Mouse (Mus musculus) C2C12 (cell line): Measurements from ENCODE around the gene Polr3g. TPM values are rescaled to one million over a fixed set of nuclear protein-coding genes. Genes with fewer than 3 reads are reported as not detected.
"Not testable (repeated sequence)": the region's sequence is repeated elsewhere in the genome, so short reads cannot be mapped to it uniquely, and the experiment has no call there.

Source experiments
- H3K27me3 ChIP-seq: one replicate; pipeline ENCODE4 v1.6.1; 2011; ENCODE audit not compliant: control insufficient read depth, insufficient read depth, insufficient read length
- H3K36me3 ChIP-seq: one replicate; pipeline ENCODE4 v1.6.1; 2011; ENCODE audit not compliant: control insufficient read depth, insufficient read depth
- H3K4me3 ChIP-seq: one replicate; pipeline ENCODE4 v1.5.1; 2011; ENCODE audit warnings: mild to moderate bottlenecking, control low read depth; ENCODE audit not compliant: poor library complexity, insufficient read depth, severe bottlenecking
- H3K79me2 ChIP-seq: one replicate; pipeline ENCODE4 v1.6.1; 2011; ENCODE audit not compliant: control insufficient read depth, insufficient read depth
- H3K79me3 ChIP-seq: one replicate; pipeline ENCODE4 v1.6.1; 2011; ENCODE audit warnings: low read depth, control low read depth
- H3ac ChIP-seq: one replicate; pipeline ENCODE3; 2011; ENCODE audit warnings: low read depth; ENCODE audit not compliant: control insufficient read depth, insufficient read length
- CEBPB ChIP-seq: IDR thresholded peaks from one replicate; pipeline ENCODE4 v1.6.1; 2011; ENCODE audit warnings: low read depth, mild to moderate bottlenecking, control low read depth, moderate library complexity
- CTCF ChIP-seq: IDR thresholded peaks from one replicate; pipeline ENCODE4 v1.5.1; 2011; ENCODE audit not compliant: control insufficient read depth, insufficient read depth, insufficient read length
- FOSL1 ChIP-seq: IDR thresholded peaks from one replicate; pipeline ENCODE4 v1.8.0; 2011; ENCODE audit warnings: mild to moderate bottlenecking, low read length; ENCODE audit not compliant: poor library complexity, insufficient read depth, severe bottlenecking
- MAX ChIP-seq: IDR thresholded peaks from one replicate; pipeline ENCODE4 v1.6.1; 2011; ENCODE audit warnings: mild to moderate bottlenecking, control low read depth
- MYOD1 ChIP-seq: IDR thresholded peaks from one replicate; pipeline ENCODE4 v1.6.1; 2011; ENCODE audit warnings: low read depth; ENCODE audit not compliant: control insufficient read depth, insufficient read length
- MYOG ChIP-seq: IDR thresholded peaks from one replicate; pipeline ENCODE4 v1.6.1; 2011; ENCODE audit not compliant: control insufficient read depth, insufficient read length; ENCODE audit errors: extremely low read depth
- USF1 ChIP-seq: IDR thresholded peaks from one replicate; pipeline ENCODE4 v1.6.1; 2011; ENCODE audit warnings: low read depth, mild to moderate bottlenecking, control low read depth, moderate library complexity
- polyA plus RNA-seq: library from polyadenylated mRNA; unstranded; fragments of >200 nt; fragmentation: generic; extraction: Trizol; gene quantifications from one replicate; pipeline ENCODE4 v1.2.1, GENCODE M21; 2012; ENCODE audit warnings: missing spikeins

Polr3g gene
- polyA plus RNA-seq, 1 experiment, result 17.3 TPM

DNA sequence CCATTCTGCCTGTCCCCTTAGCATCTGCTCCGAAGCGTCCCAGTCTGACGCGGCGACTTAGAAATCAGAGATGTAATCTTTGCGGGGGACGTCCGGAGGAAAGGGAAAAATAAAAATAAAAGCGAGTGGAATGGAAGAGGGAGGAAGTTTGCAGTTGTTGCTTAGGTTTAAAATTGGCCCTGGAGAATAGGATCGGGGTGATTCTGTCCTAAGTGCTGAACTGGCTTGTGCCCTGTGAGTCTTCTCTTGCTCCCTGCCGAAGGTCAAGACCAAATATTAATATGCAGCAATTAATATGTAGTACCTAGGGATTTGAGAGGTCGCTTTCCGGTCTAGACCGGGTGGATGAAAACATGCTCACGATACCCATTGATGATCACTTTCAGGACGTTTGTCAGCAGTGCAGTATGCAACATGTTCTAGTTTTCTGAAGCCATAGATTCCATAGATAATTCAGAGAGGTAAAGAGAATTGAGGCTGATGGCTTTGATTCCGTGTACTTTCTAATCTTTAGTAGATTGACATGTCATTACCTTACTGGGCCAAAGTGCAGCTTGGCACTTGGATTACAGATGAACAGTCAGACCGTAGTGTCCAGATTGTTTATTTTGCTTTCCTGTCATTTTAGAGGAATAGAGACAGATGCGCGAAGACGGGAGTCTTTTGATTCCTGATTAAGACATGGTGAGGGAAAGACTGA, 52.6 kb downstream of the Polr3g start:
- peak overlapping the region; percentile 64 for H3ac ChIP-seq
- H3K4me3 ChIP-seq, result peak overlapping the region; percentile 69
- H3K36me3 ChIP-seq, result peaks cover 3% of the 10 kb centered on the region
- H3K79me3 ChIP-seq, result peaks cover 32% of the 10 kb centered on the region
- no peak for TF ChIP-seq FOSL1
- no peak for TF ChIP-seq MYOD1
- TF ChIP-seq CTCF, result no peak
- no peak for TF ChIP-seq MYOG
- no peak for TF ChIP-seq MAX
- no peak for TF ChIP-seq USF1
- TF ChIP-seq CEBPB, result no peak
- H3K79me2 ChIP-seq, result peaks cover 54% of the 10 kb centered on the region
- H3K27me3 ChIP-seq, result no peaks in the 10 kb centered on the region

DNA sequence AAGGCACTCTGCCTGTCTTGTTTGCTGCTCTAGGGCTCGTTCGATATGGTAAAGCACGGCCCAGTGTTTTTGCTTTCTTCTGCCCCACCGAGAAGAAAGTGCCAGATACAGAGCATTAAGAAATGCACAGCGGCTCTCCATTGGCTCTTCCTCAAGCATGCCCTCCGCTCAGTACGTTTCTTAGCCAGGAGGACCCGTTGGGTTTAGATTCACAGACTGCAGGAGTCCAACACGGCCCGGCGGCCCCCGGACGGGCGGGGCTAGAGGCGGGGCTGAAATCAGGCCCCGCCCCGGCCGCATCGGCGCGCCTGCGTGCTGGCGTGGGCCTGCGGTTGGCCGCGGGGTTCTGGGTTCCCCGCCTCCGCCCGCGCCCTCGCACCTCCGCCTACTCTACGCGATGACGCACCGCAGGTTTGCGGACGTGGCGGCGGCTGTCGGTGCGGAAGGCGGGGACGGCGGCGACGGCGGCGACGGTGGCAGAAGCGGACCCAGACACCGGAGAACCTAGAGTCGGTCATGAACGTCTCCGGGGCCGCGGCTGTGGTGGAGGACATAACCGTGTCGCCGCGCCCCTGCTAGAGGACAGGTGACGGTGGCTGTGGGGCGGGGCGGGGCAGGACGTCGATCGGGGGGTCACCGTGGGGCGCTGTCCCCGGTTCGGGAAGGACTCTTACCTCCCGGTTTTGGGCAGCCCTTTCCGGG, 53.3 kb downstream of the Polr3g start, which contains the start of gene Lysmd3:
TSS of gene Lysmd3 (plus strand) at position 313 of the 702 bp plus-strand sequence.
- peaks cover 3% of the 10 kb centered on the region for H3K36me3 ChIP-seq
- no peaks in the 10 kb centered on the region for H3K27me3 ChIP-seq
- H3K79me3 ChIP-seq, result peaks cover 32% of the 10 kb centered on the region
- H3ac ChIP-seq, result peak within 1 kb of the TSS; percentile 64
- peak within 1 kb of the TSS; percentile 69 for H3K4me3 ChIP-seq
- peaks cover 48% of the 10 kb centered on the region for H3K79me2 ChIP-seq
- TF ChIP-seq MYOG, result no peak
- no peak for TF ChIP-seq CEBPB
- TF ChIP-seq MYOD1, result no peak
- no peak for TF ChIP-seq MAX
- TF ChIP-seq CTCF, result no peak
- TF ChIP-seq USF1, result no peak
- no peak for TF ChIP-seq FOSL1

DNA sequence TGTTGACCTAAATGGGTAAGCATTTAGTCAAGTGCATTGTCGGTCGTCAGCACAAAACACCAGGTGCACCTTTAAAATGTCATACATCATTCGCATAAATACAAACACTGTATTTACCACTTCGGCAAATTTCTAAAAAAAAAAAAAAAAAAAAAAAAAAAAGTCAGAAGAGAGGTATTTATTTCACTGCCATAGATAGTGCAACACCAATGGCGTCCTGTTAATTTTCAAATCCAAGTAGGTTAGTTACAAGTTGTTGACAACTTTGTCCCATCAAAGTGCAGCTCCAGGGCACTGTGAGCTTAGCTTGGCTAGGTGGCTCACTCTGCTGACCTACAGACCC, 53.8 kb downstream of the Polr3g start:
- peaks cover 32% of the 10 kb centered on the region for H3K79me3 ChIP-seq
- peaks cover 43% of the 10 kb centered on the region for H3K79me2 ChIP-seq
- no peak for TF ChIP-seq CEBPB
- no peak for TF ChIP-seq USF1
- TF ChIP-seq MAX, result no peak
- no peak for TF ChIP-seq FOSL1
- TF ChIP-seq MYOD1, result no peak
- no peak for TF ChIP-seq CTCF
- TF ChIP-seq MYOG, result no peak
- peaks cover 3% of the 10 kb centered on the region for H3K36me3 ChIP-seq
- peak overlapping the region; percentile 69 for H3K4me3 ChIP-seq
- peak overlapping the region; percentile 26 for H3ac ChIP-seq
- no peaks in the 10 kb centered on the region for H3K27me3 ChIP-seq

DNA sequence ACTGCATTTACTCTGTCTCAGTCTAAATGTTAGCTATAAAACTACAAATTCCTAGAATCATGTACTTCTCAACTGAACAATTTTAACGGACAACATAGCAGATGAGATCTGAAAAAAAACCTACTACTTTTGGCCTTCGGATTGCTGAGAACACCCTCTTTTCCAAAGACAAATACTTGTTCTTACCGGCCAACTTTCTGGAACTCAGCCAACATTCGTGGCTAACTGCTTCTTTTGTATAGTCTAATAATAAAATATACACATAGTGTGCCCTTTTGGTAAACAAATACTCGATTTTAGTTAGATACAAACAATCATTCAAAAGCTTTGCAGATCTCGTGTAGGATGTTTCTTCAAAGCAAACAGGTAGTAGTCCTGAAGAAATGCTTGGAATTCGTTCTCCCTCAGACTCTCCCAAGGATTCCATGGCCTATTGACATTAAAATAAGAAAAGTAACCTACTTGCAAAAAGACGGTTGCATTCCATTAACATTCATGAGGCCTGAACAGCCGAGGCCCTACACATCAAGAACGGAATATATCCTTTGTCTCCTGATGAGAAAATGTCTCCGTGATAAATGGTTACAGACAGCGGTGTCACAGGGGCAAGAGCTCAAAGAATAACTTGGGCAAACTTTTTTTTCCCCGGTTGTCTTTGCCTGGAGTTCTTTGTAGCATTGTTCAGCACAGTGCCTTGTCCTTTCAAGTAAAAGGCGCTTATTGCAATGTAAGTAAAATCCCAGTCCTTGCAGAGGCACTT, 54.5 kb downstream of the Polr3g start:
- Histone ChIP-seq H3ac (no peak overlapping the region), H3K4me3 (no peak overlapping the region), H3K27me3 (no peaks in the 10 kb centered on the region), H3K79me3 (peaks cover 26% of the 10 kb centered on the region), H3K36me3 (peaks cover 3% of the 10 kb centered on the region), H3K79me2 (peaks cover 36% of the 10 kb centered on the region)
- TF ChIP-seq FOSL1 (no peak), CEBPB (no peak)

DNA sequence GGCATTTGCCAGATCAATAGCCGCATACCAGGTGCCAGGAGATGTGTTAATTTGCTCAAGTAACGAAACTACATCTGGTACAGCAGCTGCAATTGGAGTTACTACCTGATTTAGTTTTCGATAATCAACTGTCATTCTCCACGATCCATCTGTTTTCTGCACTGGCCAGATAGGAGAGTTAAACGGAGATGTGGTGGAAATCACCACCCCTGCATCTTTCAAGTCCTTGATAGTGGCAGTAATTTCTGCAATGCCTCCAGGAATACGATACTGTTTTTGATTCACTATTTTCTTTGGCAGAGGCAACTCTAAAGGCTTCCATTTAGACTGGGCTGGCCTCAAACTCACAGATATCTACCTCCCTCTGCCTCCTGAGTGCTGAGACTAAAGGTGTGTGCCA, 60.4 kb downstream of the Polr3g start:
- H3K79me3 ChIP-seq, H3ac ChIP-seq, H3K36me3 ChIP-seq, H3K4me3 ChIP-seq, H3K27me3 ChIP-seq, H3K79me2 ChIP-seq: not testable (repeated sequence)

DNA sequence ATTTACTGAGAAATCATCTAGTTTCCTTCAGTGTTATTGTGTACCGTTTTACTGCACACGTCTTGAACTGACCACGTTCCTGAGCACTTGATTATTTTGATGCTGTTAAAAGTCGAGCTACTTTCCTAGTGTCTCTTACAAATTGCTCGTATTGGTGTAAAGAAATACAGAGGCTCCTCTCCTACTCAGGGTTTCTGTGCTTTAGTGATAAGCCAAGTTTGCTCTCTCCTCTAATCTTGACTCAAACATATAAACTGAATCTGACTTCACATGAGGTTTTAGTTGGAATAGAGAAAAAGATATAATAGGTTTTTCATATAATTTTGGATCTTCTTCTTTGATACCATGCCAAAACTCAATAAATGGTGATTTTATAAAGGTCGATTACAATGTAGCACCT, 64.5 kb downstream of the Polr3g start:
- no peak overlapping the region for H3K4me3 ChIP-seq
- no peaks in the 10 kb centered on the region for H3K36me3 ChIP-seq
- H3K79me2 ChIP-seq, result no peaks in the 10 kb centered on the region
- no peaks in the 10 kb centered on the region for H3K79me3 ChIP-seq
- no peak overlapping the region for H3ac ChIP-seq
- no peak for TF ChIP-seq CTCF
- no peak for TF ChIP-seq USF1
- TF ChIP-seq MYOG, result no peak
- no peak for TF ChIP-seq FOSL1
- TF ChIP-seq MAX, result no peak
- TF ChIP-seq MYOD1, result no peak
- no peaks in the 10 kb centered on the region for H3K27me3 ChIP-seq
